In genomic region chr1:179386237-179386975, GRCm38 (mm10) we compare ENCODE assay signal across 13 mouse cellular contexts.
A peak's percentile ranks its signal among the peaks of the same experiment; 100 is the strongest.
DNase-seq lines count a peak whose midpoint lies in the region; ATAC-seq and TF ChIP-seq lines count a peak whose summit lies in the region.
"Had no signal": no experiment of that assay in that cellular context is flagged by ENCODE, and none has a peak within 500 bp of the region (broad histone marks: within the 10 kb centered on the region; RNA-seq: fewer than 3 reads in every experiment).

No protein-coding gene starts in this region.

- no peaks in the 10 kb centered on the region for H3K79me2 ChIP-seq in heart, adult 2 months (replicated peaks; ENCODE audit: control insufficient read depth, insufficient read depth, low read length)

- peak; percentile 8 for DNase-seq in heart, adult 11 months
- no peak for DNase-seq in heart, adult 2 months
- peak; percentile 15 for DNase-seq in neural tube, embryonic 11.5 days (ENCODE audit: low spot score)
- DNase-seq in neural tube, embryonic 10.5 days (ENCODE audit: extremely low spot score, low spot score), result no peak
- peak; percentile 11 to 63 for DNase-seq in kidney, postnatal 25 days
- peak; percentile 38 for DNase-seq in stomach, postnatal 0 days (ENCODE audit: low spot score)
- DNase-seq in cerebellum, postnatal 36 days, result no peak
- DNase-seq: adrenal gland, postnatal 14 days; lung, postnatal 36 days; right cerebral cortex, postnatal 4 days had no signal

- TF ChIP-seq POLR2A in heart, adult 2 months (IDR thresholded peaks at IDR 0.05; ENCODE audit: insufficient read depth, low read depth, low read length), result no peak

- H3K36me3 ChIP-seq in heart, adult 2 months (ENCODE audit: control insufficient read depth, insufficient read depth, low read length), result no peaks in the 10 kb centered on the region
- H3K36me3 ChIP-seq in neural tube, embryonic 11.5 days (ENCODE audit: control insufficient read depth, insufficient read depth, low read length), result no peaks in the 10 kb centered on the region
- no peaks in the 10 kb centered on the region for H3K36me3 ChIP-seq in stomach, postnatal 0 days (ENCODE audit: control insufficient read depth, insufficient read depth, low read length)
- H3K36me3 ChIP-seq: hindbrain, embryonic 15.5 days; limb, embryonic 13.5 days had no signal

- intact Hi-C loops in heart, adult 2 months (cut with DNase I), result no loop called here

- no peak overlapping the region for H3K9ac ChIP-seq in heart, adult 2 months (ENCODE audit: low read depth, low read length)
- no peak overlapping the region for H3K9ac ChIP-seq in neural tube, embryonic 11.5 days (ENCODE audit: low read length)
- H3K9ac ChIP-seq in stomach, postnatal 0 days (ENCODE audit: low read length), result no peak overlapping the region
- H3K9ac ChIP-seq: hindbrain, embryonic 15.5 days; limb, embryonic 13.5 days had no signal

- H3K4me2 ChIP-seq in neural tube, embryonic 11.5 days (ENCODE audit: low read depth), result no peak overlapping the region
- no peak overlapping the region for H3K4me2 ChIP-seq in stomach, postnatal 0 days (replicated peaks; ENCODE audit: low read depth)
- H3K4me2 ChIP-seq: hindbrain, embryonic 15.5 days; limb, embryonic 13.5 days had no signal

- no peak for ATAC-seq in neural tube, embryonic 11.5 days (ENCODE audit: insufficient read depth, low FRiP score, low TSS enrichment)
- peak; percentile 80; the same call in 1 of the 2 replicates for ATAC-seq in stomach, postnatal 0 days (ENCODE audit: low FRiP score, low TSS enrichment)
- ATAC-seq in CD4-positive, CD25-positive, alpha-beta regulatory T cell, adult 4 months, result no peak

- H3K4me1 ChIP-seq in heart, adult 2 months (ENCODE audit: control insufficient read depth, insufficient read depth, low read length), result no peaks in the 10 kb centered on the region
- no peaks in the 10 kb centered on the region for H3K4me1 ChIP-seq in neural tube, embryonic 11.5 days (ENCODE audit: control insufficient read depth, insufficient read depth, low read length)
- no peaks in the 10 kb centered on the region for H3K4me1 ChIP-seq in stomach, postnatal 0 days (replicated peaks; ENCODE audit: control insufficient read depth, insufficient read depth)

- 70% methylated on average over 15 of the region's 15 CpGs for WGBS in heart, adult 2 months
- WGBS in neural tube, embryonic 11.5 days, result 47% methylated on average over 15 of the region's 15 CpGs
- WGBS in stomach, postnatal 0 days, result 52% methylated on average over 15 of the region's 15 CpGs

- H3K27me3 ChIP-seq in heart, adult 2 months (ENCODE audit: control insufficient read depth, insufficient read depth, low read length), result no peaks in the 10 kb centered on the region
- H3K27me3 ChIP-seq in neural tube, embryonic 11.5 days (ENCODE audit: control insufficient read depth, insufficient read depth, low read length), result no peaks in the 10 kb centered on the region
- H3K27me3 ChIP-seq in stomach, postnatal 0 days (ENCODE audit: control insufficient read depth, insufficient read depth, low read length), result no peaks in the 10 kb centered on the region
- H3K27me3 ChIP-seq: hindbrain, embryonic 15.5 days; limb, embryonic 13.5 days had no signal

- no peak for TF ChIP-seq CTCF in heart, adult 2 months (IDR thresholded peaks at IDR 0.05)
- TF ChIP-seq CTCF in stomach, postnatal 0 days (IDR thresholded peaks at IDR 0.05; ENCODE audit: low read depth), result no peak

- H3K4me3 ChIP-seq in heart, adult 2 months, result no peak overlapping the region
- H3K4me3 ChIP-seq in neural tube, embryonic 11.5 days (ENCODE audit: low read depth, low read length), result no peak overlapping the region
- H3K4me3 ChIP-seq in stomach, postnatal 0 days (ENCODE audit: low read depth, low read length), result no peak overlapping the region
- H3K4me3 ChIP-seq: hindbrain, embryonic 15.5 days; limb, embryonic 13.5 days had no signal

- TF ChIP-seq EP300 in heart, adult 2 months (IDR thresholded peaks at IDR 0.05; ENCODE audit: insufficient read depth, low read depth, low read length), result no peak
- no peak for TF ChIP-seq EP300 in stomach, postnatal 0 days (optimal IDR thresholded peaks at IDR 0.05)

- H3K27ac ChIP-seq in heart, adult 2 months, result no peak overlapping the region
- no peak overlapping the region for H3K27ac ChIP-seq in neural tube, embryonic 11.5 days (ENCODE audit: low read depth, low read length)
- H3K27ac ChIP-seq in stomach, postnatal 0 days (replicated peaks), result no peak overlapping the region
- H3K27ac ChIP-seq: hindbrain, embryonic 15.5 days; limb, embryonic 13.5 days had no signal

- no peaks in the 10 kb centered on the region for H3K9me3 ChIP-seq in neural tube, embryonic 11.5 days (ENCODE audit: control insufficient read depth, low read length)
- no peaks in the 10 kb centered on the region for H3K9me3 ChIP-seq in stomach, postnatal 0 days (ENCODE audit: control insufficient read depth, low read length)
- H3K9me3 ChIP-seq: hindbrain, embryonic 15.5 days; limb, embryonic 13.5 days had no signal

Comparison
In these comparisons a context has a peak if more than half of its experiments do, and no peak if none do; other contexts are left out.
1. DNase-seq: peak in heart, adult 11 months (single experiment), neural tube, embryonic 11.5 days (single experiment), kidney, postnatal 25 days (2 of 2) and stomach, postnatal 0 days (single experiment); none in heart, adult 2 months (0 of 2), neural tube, embryonic 10.5 days (single experiment) and cerebellum, postnatal 36 days (0 of 2).